Mouse (Mus musculus) T-helper 2 cell (primary cell): ENCODE data around the gene Fbxl2.

Experiments used
- in situ Hi-C: fragments of 300-600 bp; cut with MboI, MseI; formaldehyde crosslinking; loops from one replicate; pipeline ENCODE4 v1.15.1; 2025; ENCODE audit warnings: high pct_unique_total_duplicates

Gene Fbxl2

GRCm38 (mm10) chr9:114019012-114019762, 26.8 kb downstream of the Fbxl2 start:
- in situ Hi-C loops = no loop called here

DNA sequence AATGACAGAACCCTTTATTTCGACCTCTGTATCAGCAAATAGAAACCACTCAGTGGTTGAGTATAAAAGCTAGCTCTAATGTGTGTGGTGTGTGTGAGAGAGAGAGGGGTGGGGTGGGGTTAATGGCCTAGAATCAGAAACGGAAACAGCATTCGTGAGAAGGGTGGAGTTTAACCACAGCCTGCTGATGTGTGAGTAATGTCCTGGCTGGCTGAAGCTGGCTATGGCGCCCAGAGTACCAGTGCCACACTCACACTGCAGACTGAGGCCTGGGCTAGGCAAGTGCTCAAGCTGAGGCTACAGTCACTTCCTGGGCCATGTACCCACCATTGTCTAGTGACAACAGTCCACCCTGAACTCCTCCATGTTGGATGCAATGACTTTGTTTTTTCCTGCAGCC, 29.6 kb downstream of the Fbxl2 start:
- in situ Hi-C loops = no loop called here

GRCm38 (mm10) chr9:114015724-114016123, 30.3 kb downstream of the Fbxl2 start:
- in situ Hi-C loops = no loop called here

GRCm38 (mm10) chr9:114014034-114014433, 32.0 kb downstream of the Fbxl2 start:
- in situ Hi-C loops = no loop called here

- in situ Hi-C loops = no loop called here
Observed at GRCm38 (mm10) chr9:114011203-114011602, 34.8 kb downstream of the Fbxl2 start.

GRCm38 (mm10) chr9:114009526-114009925, 36.5 kb downstream of the Fbxl2 start:
- in situ Hi-C loops = no loop called here

DNA sequence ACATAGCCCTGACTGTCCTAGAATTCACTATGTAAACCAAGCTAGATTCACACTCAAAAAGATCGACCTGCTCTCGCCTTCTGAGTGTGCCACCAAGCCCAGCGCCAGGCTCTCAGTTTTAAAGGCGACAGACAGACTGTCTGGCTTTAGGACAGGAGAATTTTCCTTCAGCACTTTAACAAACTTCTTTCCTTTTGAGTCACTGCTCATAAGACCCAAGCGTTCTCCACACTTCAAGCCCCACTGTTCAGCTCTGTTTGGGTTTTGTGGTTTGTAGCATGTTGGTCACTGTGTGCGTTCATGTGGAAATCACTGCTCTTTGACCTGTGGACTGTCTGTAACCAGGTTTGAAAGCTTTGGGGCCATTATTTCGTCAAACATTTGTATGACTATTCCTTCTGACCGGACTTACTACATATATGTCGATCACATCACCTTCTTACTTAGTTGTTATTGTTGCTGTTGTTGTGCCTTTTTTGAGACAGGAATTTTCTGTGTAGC, 38.1 kb downstream of the Fbxl2 start:
- in situ Hi-C loops = no loop called here

DNA sequence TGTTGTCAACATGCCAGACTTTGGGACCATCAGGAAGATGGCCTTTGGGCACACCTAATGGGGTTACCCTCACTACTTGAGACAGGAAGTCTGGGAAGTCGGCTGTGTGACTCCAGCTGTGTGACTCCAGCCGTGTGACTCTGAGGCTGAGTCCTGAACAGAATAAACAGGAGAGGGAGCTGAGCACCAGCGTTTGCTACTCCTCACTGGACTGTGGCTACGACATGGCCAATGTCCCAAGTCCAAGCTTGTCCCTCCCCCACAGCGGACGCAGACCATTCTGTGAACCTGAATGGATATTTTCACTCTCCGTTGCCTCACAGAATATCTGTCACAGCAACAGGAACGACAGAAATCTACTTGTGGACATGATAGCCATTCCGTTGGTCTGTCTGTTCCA, 39.2 kb downstream of the Fbxl2 start:
- in situ Hi-C loops = no loop called here

GRCm38 (mm10) chr9:113998311-113998710, 47.7 kb downstream of the Fbxl2 start:
- in situ Hi-C loops = loop anchor here (10.0 kb wide), 1 partner anchor 116 kb away; no protein-coding TSS in a partner anchor

GRCm38 (mm10) chr9:113992810-113993209, 53.2 kb downstream of the Fbxl2 start:
- in situ Hi-C loops = loop anchor here (10.0 kb wide), 1 partner anchor 122 kb away; no protein-coding TSS in a partner anchor

GRCm38 (mm10) chr9:113990547-113991248, 55.3 kb downstream of the Fbxl2 start:
- in situ Hi-C loops = loop anchor here (10.0 kb wide), 1 partner anchor 124 kb away; no protein-coding TSS in a partner anchor

GRCm38 (mm10) chr9:113984946-113985620, 60.9 kb downstream of the Fbxl2 start:
- in situ Hi-C loops = loop anchor here (10.0 kb wide), 1 partner anchor 110 kb away; no protein-coding TSS in a partner anchor

DNA sequence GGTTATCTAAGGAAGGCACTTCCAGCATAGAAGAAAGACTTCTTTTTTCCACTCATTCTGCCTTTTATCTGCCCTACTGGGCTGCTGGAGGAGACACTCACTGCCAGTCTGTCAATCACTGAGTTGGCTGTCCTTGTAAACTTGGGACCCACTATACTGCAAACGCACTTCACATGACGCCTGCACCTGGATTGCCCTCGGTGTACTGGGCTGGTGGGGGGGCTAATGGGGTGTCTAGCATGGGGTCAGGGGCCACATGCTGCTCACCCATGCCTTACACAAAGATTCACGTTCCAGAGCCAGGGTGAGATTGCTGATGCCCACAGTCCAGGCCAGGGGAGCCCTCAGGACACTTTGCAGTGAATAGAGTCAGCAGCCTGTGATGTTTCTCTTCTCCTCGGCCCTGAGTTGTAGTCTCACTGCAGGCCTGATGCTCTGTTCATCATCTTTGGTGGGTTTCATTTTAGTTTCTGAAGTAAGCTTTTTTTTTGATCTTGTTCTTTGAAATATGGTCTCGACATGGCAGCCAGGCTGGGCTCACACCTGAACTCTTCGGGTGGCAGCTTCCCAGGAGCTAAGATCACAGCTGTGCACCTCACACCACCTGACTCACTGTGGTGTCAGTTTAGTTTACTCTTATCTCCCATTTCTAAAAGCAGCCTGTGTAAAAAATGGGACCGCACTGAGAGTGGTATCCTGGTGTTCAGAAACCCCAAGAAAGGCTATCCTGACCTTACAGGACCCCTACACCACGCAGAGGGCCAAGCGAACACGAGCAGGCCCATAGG, 62.9 kb downstream of the Fbxl2 start:
- in situ Hi-C loops = loop anchor here (10.0 kb wide), 1 partner anchor 112 kb away; no protein-coding TSS in a partner anchor

DNA sequence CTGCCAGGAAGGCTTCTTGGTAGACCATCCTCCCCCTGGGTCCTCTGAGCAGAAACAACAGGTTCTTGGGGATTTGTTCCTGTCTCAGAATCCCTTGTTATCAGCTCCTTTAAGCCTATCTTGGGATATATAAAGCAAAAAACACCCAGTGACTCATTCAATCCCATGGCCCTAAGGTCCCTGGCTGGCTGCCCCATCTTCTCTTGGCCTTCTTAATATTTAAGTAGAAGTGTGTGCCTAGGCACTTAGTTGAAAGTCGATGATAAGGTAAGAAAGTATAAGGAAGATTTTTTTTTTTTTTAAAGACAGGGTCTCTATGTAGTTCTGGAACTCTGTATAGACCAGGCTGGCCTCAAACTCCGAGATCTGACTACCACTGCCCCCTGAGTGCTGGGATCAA, 63.5 kb downstream of the Fbxl2 start:
- in situ Hi-C loops = loop anchor here (10.0 kb wide), 1 partner anchor 112 kb away; no protein-coding TSS in a partner anchor

GRCm38 (mm10) chr9:113981099-113981880, 64.7 kb downstream of the Fbxl2 start:
- in situ Hi-C loops = loop anchor here (10.0 kb wide), 1 partner anchor 114 kb away; no protein-coding TSS in a partner anchor

DNA sequence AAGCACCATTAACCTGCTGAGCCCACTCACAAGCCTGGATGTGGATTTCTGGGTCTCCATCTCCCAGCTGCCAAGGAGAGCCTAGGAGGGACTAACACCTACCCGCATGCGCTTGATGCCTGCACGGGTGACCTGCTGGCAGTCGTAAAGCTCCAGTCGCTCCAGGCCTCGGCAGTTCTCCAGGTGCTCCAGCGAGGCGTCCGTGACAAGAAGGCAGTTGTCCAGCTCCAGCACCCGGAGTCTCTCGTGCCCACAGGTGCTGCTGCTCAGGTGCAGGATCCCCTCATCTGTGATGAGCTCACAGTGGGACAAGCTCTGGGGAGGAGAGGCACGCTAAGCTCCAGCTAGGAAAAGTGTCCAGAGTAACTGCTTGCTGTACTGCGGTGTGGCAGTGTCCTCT, 66.6 kb downstream of the Fbxl2 start:
- in situ Hi-C loops = no loop called here

DNA sequence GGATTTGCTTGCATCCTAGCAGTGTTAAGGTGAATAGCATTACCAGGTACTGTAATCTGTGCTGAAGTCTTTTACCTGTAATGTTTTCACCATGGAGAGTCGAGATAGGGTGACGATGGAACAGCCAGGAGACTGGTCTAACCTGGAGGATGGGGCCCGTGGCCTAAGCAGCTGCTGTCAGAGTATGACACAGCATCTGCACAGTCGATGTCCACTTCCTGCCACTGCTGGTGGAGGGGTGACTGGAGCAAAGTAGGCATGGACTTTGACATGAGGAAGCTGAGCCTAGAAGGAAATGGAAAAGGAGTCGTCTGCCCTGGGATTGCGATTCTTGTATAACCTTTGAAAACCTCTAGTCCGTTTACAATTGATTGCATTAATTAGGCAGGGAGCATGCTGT, 67.3 kb downstream of the Fbxl2 start:
- in situ Hi-C loops = no loop called here

- in situ Hi-C loops = no loop called here
Observed at GRCm38 (mm10) chr9:113977225-113977840, 68.7 kb downstream of the Fbxl2 start.

DNA sequence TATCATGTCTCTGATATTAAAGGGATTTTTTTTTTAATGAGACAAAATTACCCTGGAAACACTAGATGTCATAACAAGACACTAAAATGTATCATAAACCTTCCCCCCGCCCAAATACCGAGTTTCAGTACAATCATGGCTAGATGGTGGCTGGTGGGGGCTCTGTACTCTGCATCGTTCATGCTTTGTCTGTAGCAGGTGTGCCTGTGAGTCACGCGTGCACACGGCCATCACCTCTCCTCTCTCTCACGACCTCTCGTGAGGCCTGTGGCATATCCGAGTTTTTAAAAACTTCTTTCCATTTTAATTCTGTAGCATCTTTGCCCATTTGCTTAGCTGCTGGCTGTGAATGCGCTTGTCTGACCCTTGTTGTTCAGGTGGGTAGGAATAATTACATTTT, 69.7 kb downstream of the Fbxl2 start:
- in situ Hi-C loops = no loop called here

GRCm38 (mm10) chr9:113975442-113975841, 70.5 kb downstream of the Fbxl2 start:
- in situ Hi-C loops = no loop called here
